Mouse (Mus musculus) splenic B cell, adult 2 months (primary cell): Measurements from ENCODE around the gene Mrpl36.

Source experiments
- DNase-seq: peaks from one replicate; pipeline ENCODE4 v3.0.0-alpha.2; 2011; ENCODE audit warnings: low read depth, low spot score
- H3K27me3 ChIP-seq: 2 replicates; pipeline ENCODE4 v1.6.1; 2012; ENCODE audit warnings: mild to moderate bottlenecking, low read length, moderate library complexity, mixed read lengths; ENCODE audit not compliant: control insufficient read depth, poor library complexity, insufficient read depth, severe bottlenecking
- H3K36me3 ChIP-seq: 2 replicates; pipeline ENCODE4 v1.6.1; 2012; ENCODE audit warnings: mild to moderate bottlenecking, low read length, moderate library complexity, mixed read lengths; ENCODE audit not compliant: control insufficient read depth, poor library complexity, insufficient read depth, severe bottlenecking

Mrpl36 gene

GRCm38 (mm10) chr13:73377637-73378036 lies 49.3 kb downstream of the Mrpl36 start:
- Histone ChIP-seq H3K27me3 (no peaks in the 10 kb centered on the region), H3K36me3 (no peaks in the 10 kb centered on the region)
- DNase-seq: no peak
